Mouse (Mus musculus) layer of hippocampus, adult 11-12 months (tissue): ENCODE measurements around the gene Tmem210.

Experiments used
- DNase-seq: peaks from one replicate; pipeline ENCODE4 v3.0.0; 2022; ENCODE audit warnings: low spot score

Gene Tmem210

DNA sequence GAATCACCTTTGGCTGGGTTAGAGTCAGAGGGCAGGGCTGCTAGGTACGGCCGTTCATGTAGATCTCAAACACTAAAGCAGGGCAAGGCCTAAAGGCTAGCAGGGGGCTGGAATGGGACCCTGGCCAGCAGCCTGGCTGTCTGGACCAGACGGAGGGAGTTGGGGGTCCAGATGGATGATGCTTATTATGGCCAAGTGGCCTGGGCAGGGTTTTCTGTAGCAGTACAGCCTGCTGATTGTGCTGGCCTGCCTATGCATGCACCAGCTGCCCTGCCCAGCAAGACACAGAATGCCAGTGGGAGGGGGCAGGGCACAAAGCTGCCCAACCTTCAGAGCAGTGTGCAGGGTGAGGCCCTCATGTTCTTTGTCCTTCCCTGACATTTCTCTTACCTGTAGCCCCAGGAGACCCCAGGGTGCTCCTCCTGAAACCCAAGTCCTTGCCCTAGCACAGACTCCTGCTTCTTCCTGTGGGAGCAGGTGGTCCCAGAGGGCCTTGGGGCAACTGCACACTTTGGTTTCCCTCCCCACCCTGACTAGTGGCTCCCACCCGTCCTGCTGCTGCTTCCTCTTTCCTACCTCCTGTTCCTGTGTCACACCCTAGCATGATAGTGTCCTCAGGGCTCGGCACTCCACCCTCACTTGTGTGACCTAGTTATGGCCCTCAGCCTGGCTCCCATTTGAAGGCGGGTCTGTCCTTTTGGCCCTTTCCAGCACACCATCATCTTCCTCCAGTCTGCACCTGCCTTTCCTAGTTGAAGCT is 21.9 kb upstream of the Tmem210 start:
- DNase-seq, result peak; percentile 62

DNA sequence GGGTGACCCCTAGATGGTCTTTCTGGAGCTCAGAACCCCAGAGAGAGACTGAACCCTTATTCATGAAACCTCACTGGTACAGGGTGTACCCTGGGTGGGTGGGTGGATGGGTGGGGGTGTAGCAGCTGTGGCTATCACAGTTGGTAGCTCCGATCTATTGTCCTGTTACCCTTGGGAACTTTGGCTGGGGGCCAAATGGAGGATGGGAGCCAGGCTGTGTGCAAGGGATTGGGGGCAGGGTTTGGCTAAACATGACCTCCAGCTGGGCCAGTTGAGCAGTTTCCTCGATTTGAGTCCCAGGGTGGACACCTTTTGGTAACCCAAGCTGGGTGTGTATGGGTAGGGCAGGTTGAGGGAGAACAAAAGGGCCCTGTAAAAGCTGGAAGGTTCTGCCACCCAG is 21.2 kb upstream of the Tmem210 start:
- DNase-seq, result peak; percentile 84

DNA sequence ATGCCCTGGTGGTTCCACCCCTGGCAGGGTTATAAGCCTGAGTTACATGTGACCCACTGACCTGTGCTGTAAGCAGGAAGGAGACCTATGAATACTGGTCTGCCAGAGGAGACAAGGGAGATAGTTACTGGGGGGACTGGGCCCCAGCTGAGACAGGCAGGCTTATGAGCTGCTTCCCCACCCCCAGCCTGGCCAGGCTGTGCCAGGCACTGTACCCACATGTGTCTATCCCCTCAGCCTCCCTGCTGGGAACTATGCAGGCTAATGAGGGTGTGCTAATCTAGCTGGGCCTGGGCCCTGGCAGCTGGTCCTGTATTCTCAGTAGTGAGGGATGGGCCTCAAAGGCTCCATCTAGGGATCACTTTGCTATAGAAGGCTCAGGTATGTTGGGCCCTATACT is 20.7 kb upstream of the Tmem210 start:
- peak; percentile 68 for DNase-seq

DNA sequence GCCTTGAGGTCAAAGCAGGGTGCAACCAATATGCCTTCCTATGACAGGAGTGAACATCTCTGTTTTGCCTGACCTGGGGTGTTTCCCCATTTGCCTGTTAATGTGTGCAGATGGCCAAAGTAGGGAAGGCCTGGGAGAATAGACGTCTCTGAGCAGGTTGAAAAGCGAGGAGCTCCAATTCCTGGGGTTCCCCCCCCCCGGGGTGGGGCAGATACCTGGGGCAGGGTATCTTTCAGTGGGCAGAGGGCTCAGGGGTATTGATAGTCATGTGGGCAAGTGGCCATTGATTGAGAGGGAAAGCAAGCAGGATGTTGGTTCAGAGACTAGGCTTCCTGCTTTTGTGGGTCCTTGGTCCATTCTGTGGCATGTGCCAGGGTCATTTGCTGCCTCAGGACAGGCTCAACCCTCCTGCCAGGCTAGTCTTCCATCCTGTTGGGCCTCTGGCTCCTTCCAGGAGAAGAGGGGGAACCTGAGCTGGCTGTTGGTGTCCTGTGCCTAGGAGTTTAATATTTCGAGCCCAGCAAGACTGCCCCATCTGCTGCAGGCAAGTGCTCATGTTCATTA is 20.1 kb upstream of the Tmem210 start:
- no peak for DNase-seq

DNA sequence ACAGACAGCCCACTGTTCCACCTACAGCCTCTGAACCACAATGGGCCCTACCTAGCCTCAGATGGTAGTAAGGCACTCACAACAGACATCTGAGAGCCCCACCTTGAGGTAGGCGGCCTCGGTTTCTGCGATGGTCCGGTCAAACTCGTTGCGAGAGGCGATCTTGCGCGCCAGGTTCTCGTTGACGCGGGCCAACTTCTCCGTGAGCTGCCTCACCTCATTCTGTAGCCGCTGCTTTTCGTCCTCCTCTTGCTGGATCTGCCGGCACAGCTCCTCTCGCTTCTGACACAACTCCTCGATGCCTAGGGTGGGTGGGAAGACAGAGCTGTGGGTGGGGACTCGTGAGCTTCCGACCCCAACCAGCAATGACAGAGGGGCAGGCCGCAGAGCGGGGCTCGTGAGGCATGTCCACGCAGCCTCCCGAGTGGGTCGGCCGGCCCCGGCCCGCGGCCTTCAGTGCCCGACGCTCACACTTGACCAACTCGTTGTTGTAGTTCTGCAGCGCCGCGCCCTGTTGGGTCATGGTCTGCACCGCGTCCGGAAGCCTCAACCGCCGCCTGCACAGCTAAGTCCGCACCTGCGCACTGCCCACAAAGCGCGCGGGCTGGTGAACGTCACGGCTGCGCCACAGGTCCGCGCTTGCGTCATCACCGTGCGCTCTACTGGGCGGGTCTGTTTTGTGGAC is 16.0 kb upstream of the Tmem210 start, which contains the start of the genes Ssna1 and Anapc2:
Ssna1 (minus strand) TSS at position 612 of the 685 bp plus-strand sequence.
Anapc2 (plus strand) TSS at position 652 of the 685 bp plus-strand sequence.
- DNase-seq, result peak; percentile 98

DNA sequence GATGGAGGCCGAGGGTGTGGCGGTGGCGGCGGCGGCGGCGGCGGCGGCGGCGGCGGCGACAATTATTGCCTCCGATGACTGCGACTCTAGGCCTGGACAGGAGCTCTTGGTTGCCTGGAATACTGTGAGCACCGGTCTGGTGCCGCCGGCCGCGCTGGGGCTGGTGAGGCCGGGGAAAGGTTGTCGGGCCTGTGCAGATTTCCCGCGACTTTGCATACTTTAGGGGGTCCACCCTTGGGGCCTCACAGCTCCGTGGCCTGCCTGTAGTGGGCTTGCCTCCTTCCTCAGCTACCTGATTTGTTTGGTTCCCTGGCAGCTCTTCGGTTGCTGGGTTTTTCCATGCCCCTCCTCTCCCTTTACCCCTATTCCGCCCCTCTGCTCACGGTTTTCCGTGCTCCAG is 15.4 kb upstream of the Tmem210 start:
- no peak for DNase-seq

DNA sequence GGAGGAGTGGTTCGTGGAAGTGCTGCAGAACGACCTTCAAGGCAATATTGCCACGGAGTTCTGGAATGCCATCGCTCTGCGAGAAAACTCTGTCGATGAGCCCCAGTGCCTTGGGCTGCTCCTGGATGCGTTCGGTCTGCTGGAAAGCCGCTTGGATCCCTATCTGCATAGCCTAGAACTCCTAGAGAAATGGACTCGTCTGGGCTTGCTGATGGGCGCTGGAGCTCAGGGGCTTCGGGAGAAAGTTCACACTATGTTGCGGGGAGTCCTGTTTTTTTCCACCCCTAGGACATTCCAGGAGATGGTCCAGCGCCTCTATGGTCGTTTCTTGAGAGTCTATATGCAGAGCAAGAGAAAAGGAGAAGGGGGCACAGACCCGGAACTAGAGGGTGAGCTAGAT is 14.9 kb upstream of the Tmem210 start:
- DNase-seq, result no peak

DNA sequence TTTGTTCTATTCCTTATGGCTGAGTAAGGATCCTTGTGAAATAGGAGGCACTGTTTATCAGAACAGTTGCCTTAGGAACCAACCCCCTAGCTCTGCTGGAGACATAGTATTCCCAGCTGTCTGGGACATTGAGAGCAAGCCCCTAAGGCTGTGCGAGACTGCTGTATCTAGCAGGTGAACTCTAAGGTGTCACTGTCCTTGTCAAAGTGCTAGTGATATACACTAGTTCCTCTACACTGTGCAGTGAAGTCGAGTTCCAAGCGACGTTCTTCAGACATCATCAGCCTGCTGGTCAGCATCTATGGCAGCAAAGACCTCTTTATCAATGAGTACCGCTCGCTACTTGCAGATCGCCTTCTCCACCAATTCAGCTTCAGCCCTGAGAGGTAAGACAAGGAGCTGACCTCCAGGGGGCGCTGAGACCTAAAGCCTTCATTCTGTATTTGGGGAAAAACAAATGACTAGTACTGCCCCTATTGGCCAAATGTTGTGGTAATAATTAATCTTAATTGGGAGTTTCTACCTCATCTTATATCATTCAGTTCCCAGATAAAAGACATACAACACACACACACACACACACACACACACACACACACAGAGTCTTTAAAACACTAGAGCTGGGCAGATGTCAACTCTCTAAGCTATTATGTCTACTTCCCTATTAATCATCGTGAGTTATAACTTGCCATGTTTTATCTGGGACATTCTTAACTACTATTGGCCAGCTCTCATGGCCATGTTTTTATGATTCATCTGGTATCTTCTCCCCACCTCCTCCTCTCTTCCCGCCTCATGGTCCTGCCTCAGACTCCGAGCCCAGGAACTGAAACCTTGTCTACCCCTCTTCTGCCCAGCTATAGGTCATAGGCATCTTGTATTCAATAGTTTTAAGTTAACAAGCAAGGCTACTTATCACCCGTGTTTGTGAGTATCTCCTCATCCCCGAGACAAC is 8.7 kb upstream of the Tmem210 start:
- peak; percentile 90 for DNase-seq

DNA sequence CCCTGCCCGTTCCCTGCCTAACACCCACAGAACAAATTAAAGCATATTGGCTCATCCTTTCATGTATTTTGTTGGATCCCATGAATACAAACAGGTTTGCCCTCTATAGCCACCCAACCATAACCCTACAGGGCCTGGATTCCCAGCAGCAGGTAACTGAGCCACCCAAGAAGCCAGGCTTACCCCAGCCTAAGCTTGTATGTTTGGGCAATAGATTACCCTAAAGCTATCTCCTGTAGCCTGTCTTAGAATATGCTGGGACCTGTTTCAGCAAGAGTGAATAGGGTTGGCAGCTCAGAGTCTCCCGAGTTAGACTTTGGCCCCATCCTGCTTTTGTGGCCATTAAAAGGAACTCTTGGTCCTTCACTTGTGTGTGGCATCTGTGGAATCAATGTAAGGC is 2.4 kb upstream of the Tmem210 start:
- DNase-seq, result no peak

DNA sequence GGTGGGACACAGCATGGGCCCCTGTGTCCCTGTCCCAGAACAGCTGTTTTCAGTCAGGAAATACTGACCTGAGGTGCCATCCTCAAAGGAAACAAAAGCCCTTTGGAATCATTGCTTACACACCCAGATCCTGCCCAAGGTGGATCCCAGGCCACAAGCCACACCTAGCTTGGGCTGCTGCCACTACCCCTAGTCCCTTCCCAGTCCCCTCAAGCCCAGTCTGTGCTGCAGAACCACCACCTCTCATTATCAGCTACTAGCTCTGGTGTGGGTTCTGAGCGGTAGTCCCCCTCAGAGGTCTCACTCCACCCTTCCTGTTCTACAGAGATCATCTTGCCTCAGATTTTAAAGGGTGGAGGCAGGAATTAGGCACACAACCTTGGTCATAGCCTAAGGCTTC is 1.6 kb upstream of the Tmem210 start:
- no peak for DNase-seq

DNA sequence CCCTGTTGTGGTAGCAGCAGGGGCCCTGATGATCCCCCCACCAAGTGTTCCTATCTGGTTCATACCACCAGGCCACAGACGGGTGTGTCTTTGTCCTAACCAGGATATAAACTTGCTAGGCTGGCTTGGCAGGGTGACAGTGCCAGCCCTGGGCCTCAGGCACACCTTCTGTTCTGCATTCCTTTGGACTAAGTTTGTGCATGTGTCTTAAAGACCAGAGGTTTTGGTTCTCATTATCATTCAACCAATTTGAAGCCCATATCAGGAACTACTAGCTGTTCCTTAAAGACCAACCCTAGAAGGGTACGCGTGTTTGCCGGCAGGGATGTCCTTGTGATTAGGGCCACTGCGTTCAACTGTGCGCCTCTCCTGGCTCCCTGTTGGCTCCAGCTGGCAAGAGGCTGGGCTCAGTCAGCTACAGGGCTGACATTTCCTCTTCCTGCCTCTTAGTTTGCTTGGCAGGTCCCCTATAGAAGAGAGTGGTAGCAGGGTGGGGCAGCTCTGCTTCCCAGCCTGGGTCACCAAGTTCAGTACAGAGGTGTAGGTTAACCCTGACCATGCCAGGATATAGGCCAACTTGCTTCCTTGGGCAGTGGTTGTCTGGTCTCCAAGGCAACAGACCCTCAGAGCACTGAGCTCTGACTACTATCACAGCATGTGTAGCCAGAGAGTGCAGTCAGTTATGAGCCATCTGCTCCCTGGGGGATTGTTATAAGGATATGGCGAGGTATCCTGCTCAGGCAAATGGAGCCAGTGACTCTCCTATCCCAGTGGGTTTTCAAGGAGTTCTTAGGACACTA is 908 bp upstream of the Tmem210 start:
- no peak for DNase-seq

DNA sequence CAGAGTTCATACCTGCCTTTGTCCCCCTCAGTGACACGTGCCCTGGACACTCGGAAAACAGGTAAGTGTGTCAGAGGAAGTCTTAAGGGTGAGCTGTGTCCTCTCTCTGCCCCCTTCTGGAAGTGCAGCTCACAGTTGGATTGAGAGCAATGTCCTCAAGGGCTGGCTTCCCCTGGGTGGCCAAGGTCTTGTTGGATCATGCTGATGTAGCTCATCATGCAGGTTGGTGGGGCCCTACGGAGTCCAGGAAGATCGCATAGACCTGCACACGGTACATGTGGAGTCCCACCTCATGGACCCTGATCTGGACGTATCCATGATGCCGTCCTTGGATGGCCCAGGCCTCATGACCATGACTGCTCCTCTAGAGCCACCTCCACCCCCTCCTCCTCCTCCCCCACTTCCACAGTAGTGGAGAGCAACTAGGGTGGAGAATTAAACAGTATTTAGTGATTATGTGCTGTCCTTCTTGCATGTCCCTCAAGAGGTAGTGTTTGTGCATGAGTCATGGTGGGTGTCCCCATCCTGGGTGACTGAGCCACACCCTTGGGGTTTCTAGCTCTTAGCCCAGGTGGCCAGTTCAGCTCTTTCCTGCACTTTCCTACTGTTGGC is 895 bp downstream of the Tmem210 start:
- no peak for DNase-seq

DNA sequence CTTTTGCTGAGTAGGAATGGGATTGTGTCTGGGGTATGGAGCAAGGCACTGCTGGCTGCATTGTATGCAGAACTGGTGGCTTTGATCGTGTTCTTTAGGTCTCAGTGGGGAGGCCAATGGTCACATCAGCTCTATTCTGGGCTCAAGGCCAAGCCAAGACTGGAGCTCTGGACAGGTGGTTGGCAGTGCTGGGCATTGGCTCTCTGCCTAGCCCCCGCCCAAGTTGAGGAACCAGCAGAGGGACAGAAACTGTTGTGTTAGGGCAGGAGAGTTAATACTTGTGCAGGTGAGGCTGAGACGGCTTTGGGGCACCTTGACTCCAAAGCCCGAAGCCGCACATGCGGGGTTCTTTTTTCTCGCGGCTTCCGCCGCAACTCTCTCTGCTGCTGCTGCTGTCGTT is 1.7 kb downstream of the Tmem210 start, which contains the start of gene Lrrc26:
Lrrc26 (plus strand) TSS at position 265 of the 400 bp plus-strand sequence.
- DNase-seq, result peak; percentile 46

DNA sequence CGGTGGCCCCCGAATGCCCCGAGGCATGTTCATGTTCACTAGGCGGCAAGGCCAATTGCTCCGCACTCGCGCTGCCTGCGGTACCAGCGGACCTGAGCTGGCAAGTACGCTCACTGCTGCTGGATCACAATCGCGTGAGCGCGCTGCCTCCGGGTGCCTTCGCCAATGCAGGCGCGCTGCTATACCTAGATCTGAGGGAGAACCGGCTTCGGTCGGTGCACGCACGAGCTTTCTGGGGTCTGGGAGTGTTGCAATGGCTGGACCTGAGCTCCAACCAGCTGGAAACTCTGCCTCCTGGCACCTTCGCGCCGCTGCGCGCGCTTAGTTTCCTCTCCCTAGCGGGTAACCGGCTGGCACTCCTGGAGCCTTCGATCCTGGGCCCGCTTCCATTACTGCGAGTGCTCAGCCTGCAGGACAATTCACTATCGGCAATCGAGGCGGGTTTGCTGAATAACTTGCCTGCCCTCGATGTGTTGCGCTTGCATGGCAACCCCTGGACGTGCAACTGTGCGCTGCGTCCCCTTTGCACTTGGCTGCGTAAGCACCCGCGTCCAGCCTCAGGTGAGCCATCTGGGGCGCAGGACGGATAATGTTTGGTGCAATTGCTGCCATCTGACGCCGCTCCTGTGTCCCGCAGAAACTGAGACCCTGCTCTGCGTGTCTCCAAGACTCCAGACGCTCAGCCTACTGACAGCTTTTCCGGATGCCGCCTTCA is 2.3 kb downstream of the Tmem210 start:
- peak; percentile 64 for DNase-seq

DNA sequence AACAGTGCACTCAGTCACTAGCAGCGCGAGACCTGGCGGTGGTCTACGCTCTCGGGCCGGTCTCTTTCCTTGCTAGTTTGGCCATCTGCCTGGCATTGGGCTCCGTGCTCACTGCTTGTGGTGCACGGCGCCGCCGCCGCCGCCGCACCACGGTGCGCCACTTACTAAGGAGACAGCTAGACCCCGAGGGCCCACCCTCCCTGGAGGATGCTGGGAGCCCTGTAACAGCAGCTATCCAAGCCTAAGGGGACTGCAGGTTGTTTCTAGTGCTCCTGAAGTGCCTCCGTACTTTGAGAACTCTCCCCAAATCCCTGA is 2.8 kb downstream of the Tmem210 start:
- peak; percentile 60 for DNase-seq

DNA sequence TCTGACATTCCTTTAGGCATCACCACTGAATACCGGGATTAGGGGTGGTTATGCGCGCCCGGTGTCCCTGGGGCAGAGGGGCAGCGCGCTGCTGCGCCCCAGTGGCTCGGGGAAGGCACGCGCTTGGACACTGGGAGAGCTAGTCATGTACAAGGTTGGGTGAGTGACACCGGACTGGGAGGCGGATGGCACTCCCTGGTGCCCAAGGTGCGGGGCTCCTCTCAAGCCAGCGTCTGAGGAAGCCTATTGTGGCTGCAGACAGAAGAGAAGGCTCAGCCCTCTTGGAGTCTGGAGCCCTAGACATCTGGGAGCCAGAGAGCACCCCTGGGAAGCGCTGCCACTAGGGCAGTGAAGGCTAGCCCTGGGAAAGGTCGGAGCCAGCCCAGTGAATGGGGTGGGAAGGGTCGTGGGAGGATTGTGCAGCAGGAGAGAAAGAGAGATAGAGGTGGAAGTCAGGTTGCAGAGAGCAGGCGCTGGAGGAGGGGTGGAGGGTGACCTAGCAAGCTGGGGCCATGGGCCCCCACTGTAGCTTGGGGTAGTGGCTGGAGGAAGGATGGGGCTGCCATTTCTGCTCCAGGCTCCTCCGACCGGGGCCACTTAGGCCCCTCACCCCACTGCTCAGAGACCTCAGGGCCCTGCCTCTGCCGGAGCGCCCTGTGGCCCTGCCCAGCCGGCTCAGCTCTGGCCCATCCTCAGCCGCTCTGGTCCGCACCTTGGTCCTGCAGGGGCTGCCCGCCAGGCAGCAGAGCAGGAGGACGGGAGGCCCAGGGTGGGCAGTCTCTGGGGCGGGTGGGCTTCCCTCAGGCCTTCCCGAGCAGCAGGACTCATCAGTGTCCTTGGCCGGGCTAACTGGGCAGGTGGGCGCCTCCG is 3.5 kb downstream of the Tmem210 start:
- no peak for DNase-seq

DNA sequence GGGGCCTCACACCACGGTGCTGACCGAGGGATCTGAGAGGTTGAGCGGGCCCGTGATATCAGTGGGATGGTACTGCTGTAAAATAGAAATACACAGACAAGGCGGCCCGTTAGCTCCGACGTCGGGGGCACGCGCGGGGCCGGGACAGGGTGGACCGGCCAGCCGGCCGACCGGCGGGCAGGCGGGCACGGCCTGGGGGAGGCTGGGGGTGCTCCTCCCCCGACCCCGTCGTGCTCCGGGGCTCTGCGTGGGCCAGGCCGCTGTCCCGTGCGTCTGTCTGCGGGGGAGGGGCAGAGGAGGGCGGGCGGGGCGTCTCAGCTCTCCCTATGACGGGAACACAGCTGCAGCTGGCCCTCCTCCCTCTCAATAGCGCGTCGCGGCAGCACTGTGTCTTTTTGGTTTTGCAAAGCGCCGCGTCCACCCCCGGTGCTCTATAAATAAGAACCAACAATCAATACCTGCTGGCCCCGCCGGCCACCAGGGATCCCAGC is 4.2 kb downstream of the Tmem210 start:
- peak; percentile 57 for DNase-seq

DNA sequence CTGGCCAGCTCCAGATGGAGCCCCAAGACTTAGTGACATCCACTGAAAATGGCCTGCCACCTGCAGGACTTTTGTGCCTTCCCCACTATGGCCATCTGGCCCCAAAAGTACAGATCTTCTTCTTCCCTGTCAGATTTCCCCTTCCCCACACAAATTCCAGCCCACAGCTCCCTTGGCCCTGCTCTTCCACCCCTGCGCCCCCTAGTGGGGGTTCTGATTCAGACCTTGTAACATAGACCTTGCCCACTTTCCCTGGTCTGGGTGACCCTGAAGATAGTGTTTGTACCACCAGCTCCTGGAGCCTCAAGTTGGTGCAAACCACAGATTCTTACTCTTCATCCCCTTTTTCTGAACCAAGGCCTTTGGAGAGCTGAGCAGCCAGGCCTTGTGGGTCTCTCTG is 4.9 kb downstream of the Tmem210 start:
- peak; percentile 76 for DNase-seq

DNA sequence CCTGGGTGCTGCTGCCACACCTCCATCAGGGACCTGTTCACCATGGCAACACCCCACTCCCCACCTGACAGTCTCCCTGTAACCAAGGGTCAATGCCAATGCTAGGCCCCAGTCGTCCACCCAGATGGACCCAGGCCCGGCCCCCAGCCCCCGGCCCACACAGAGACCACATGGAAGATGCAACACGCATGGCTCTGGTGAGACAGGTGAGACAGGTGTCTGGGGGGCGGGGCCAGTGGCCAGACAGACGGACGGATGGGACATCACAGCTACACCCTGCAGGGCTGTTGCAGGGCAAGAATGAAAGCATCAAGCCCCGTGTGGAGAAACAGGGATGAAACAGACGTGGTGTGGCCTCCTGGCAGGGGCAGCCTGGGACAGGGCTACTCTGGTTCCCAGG is 5.8 kb downstream of the Tmem210 start:
- no peak for DNase-seq
